Mouse (Mus musculus): Measurements from ENCODE around the gene Il1f8. TPM values are rescaled to one million over a fixed set of nuclear protein-coding genes. Genes with fewer than 3 reads are reported as not detected.
A peak's percentile ranks its signal among the peaks of the same experiment; 100 is the strongest.

Gene Il1f8
- polyA plus RNA-seq, 1 experiment from 2014 or later = not detected

DNA sequence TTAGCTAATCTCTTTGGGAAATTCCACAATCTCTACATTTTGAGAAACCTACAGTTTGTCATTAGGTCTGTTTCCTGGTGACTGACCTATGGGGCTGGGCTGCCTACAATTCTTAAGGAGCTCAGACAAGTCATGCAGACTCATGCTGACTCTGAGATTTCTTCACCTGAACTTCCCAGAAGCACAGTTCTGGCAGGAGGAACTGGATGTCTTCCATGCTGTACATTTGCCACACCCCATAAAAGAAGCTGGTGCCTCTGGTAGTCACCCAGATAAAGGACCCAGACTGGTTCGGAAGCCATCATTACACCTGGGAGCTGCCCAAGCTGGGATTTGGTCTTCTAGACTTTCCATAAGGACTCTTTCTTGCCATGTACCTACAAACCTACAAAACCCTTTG, 33.2 kb downstream of the Il1f8 start, which contains the start of gene Il1f9:
Gene Il1f9, plus strand, starts transcription at position 301 of the 400 bp plus-strand sequence.
- no peaks in the 10 kb centered on the region for H3K9me3 ChIP-seq (ENCODE audit: low read depth, low read length)
- H3K27ac ChIP-seq (ENCODE audit: low read depth) = no peak within 1 kb of the TSS
- H3K27me3 ChIP-seq (ENCODE audit: insufficient read depth, low read length) = no peaks in the 10 kb centered on the region
- DNase-seq = no peak
- H3K4me1 ChIP-seq (ENCODE audit: insufficient read depth) = no peaks in the 10 kb centered on the region
- WGBS = 95% methylated on average over 1 of the region's 1 CpGs
- ATAC-seq (ENCODE audit: insufficient read depth) = no peak
- TF ChIP-seq CTCF (IDR thresholded peaks at IDR 0.05; ENCODE audit: low read depth) = no peak
- H3K9ac ChIP-seq = no peak within 1 kb of the TSS
- no peak within 1 kb of the TSS for H3K4me2 ChIP-seq
- H3K4me3 ChIP-seq (ENCODE audit: low read depth, low read length) = no peak within 1 kb of the TSS
- no peaks in the 10 kb centered on the region for H3K36me3 ChIP-seq (ENCODE audit: insufficient read depth)

DNA sequence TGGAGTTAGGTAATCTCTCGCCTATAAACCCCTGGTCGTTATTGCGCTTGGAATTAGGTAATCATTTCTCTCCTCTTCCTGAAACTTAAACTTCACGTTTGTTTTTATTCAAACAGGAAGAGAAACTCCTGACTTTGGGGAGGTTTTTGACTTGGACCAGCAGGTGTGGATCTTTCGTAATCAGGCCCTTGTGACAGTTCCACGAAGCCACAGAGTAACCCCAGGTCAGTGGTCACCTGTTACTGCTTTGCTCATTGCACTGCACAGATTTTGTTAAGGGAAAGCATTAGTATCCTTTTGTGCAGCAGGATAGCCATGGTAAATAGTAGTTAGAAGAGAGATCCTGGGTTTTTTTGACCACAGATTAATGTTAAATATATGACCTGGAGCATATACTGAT, 34.6 kb downstream of the Il1f8 start:
- Histone ChIP-seq H3K4me1 (ENCODE audit: insufficient read depth) (no peaks in the 10 kb centered on the region), H3K27ac (ENCODE audit: low read depth) (no peak overlapping the region), H3K9ac (no peak overlapping the region), H3K27me3 (ENCODE audit: insufficient read depth, low read length) (no peaks in the 10 kb centered on the region), H3K9me3 (ENCODE audit: low read depth, low read length) (no peaks in the 10 kb centered on the region), H3K4me2 (no peak overlapping the region), H3K4me3 (ENCODE audit: low read depth, low read length) (no peak overlapping the region), H3K36me3 (ENCODE audit: insufficient read depth) (no peaks in the 10 kb centered on the region)
- ATAC-seq (ENCODE audit: insufficient read depth) (no peak), DNase-seq (no peak)
- WGBS = 64% methylated on average over 6 of the region's 6 CpGs
- TF ChIP-seq CTCF (IDR thresholded peaks at IDR 0.05; ENCODE audit: low read depth) = no peak

DNA sequence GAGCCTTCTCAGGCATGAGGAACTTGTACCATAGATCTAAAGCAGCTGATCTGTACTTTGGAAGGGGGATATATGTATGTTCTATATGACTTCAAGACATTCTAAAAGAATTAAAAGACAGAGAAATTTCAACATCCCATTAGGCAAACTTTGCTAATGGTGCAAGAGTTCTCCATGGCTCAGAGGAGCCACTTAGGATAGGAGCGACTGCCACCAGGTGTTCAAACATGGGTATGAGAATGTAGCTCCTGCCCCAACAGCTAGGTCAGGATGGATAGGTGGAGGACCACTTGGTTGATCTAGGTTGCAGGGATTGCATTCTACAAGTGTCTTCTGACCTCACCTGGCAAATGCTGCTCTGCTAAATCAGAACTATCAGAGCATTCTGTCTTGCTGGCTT, 35.2 kb downstream of the Il1f8 start:
- no peaks in the 10 kb centered on the region for H3K4me1 ChIP-seq (ENCODE audit: insufficient read depth)
- no peak for DNase-seq

More for the DNA sequence above, 35.2 kb downstream of the Il1f8 start:
- Histone ChIP-seq H3K36me3 (ENCODE audit: insufficient read depth) (no peaks in the 10 kb centered on the region), H3K27ac (ENCODE audit: low read depth) (no peak overlapping the region), H3K27me3 (ENCODE audit: insufficient read depth, low read length) (no peaks in the 10 kb centered on the region), H3K4me2 (no peak overlapping the region), H3K9ac (no peak overlapping the region), H3K4me3 (ENCODE audit: low read depth, low read length) (no peak overlapping the region), H3K9me3 (ENCODE audit: low read depth, low read length) (no peaks in the 10 kb centered on the region)
- ATAC-seq (ENCODE audit: insufficient read depth) = no peak
- WGBS = 63% methylated on average over 1 of the region's 1 CpGs
- 0 out of 2 replicates have a peak, but pooled peaks have one; percentile 12 for TF ChIP-seq CTCF (IDR thresholded peaks at IDR 0.05; ENCODE audit: low read depth)

Other genes with a start within 250 kb of the Il1f8 start
- gene Hnmt, start 103.8 kb upstream of the Il1f8 start, polyA plus RNA-seq (2014; fragmentation: Nextera tagmentation; extraction: Ambion mirVana) = 0.32 and 0.39 TPM in 2 replicates
- gene Tbpl2, start 56.6 kb upstream of the Il1f8 start, polyA plus RNA-seq (2014; fragmentation: Nextera tagmentation; extraction: Ambion mirVana) = not detected in 2 replicates
- gene Il1f9, start 33.3 kb downstream of the Il1f8 start, polyA plus RNA-seq (2014; fragmentation: Nextera tagmentation; extraction: Ambion mirVana) = not detected in 2 replicates
- not detected in 2 replicates for gene Il1f6, start 62.3 kb downstream of the Il1f8 start, polyA plus RNA-seq (2014; fragmentation: Nextera tagmentation; extraction: Ambion mirVana)
- not detected in 2 replicates for gene Il1f5, start 123.8 kb downstream of the Il1f8 start, polyA plus RNA-seq (2014; fragmentation: Nextera tagmentation; extraction: Ambion mirVana)
- gene Il1f10, start 138.0 kb downstream of the Il1f8 start, polyA plus RNA-seq (2014; fragmentation: Nextera tagmentation; extraction: Ambion mirVana) = not detected in 2 replicates
- 0.09 and 0.35 TPM in 2 replicates for gene Il1rn, start 183.7 kb downstream of the Il1f8 start, polyA plus RNA-seq (2014; fragmentation: Nextera tagmentation; extraction: Ambion mirVana)
- gene Psd4, start 214.4 kb downstream of the Il1f8 start, polyA plus RNA-seq (2014; fragmentation: Nextera tagmentation; extraction: Ambion mirVana) = 0.79 and 1.8 TPM in 2 replicates